Mouse (Mus musculus) heart, postnatal 10 days (tissue): Measurements from ENCODE around the gene Gclm. TPM values are rescaled to one million over a fixed set of nuclear protein-coding genes. Genes with fewer than 3 reads are reported as not detected.
A peak's percentile ranks its signal among the peaks of the same experiment; 100 is the strongest.

Source experiments
- DNase-seq, 2 experiments: peaks; one replicate each; pipeline ENCODE4 v3.0.0; 2021
- intact Hi-C: fragments of 180-260 bp; cut with DNase I; formaldehyde crosslinking; loops from one replicate; pipeline ENCODE4 v1.15.1; 2025
- total RNA-seq, 2 experiments: library from RNA; stranded (reverse); gene quantifications; 2 replicates each; pipeline ENCODE4 v1.2.3; 2021

Gclm gene
- total RNA-seq, 2 experiments from 2014 or later = 52.4 to 56.0 TPM

DNA sequence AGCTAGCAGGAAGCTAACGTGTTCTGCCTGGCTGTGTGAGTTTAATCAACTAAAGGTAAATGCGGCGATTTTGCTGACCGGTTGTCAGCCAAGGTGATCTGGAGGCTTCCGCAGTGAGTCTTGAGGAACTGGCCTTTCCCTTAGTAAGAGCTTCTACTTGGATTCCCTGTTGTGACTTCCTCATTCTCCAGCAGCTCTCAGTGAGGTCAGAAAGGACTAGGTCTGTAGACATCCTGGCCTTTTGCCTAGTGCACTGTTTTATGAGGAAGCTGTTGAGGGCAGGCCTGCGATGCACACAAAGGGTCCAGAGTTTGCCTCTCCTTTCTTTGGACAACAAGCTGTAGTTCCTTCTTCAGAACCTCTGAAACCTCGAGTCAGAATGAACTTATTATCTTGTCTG, 45.3 kb downstream of the Gclm start:
- DNase-seq = peak; percentile 61 to 63
- intact Hi-C loops = loop anchor here (2.0 to 5.0 kb wide), 2 partner anchors 16 to 43 kb away; partner anchors contain the start of genes Dnttip2 and Gclm

DNA sequence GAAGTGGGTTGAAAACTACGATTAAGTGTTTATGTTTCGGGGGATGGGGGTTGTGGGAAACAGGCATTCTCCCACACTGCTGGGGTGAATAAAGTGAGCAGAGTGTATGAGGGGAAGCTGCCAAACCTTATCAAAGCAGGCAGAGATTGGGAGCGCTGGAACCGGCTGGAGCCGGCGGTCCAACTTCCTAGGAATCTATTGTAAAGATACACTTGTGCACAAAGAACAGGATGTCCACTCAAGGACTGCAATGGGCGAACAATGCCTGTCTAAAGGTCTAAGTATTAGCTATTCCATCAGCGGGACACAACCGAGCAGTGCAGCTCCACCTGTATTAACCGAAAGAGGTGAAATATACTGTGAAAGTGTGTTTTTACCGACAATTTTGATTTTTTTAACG, 46.5 kb downstream of the Gclm start:
- intact Hi-C loops = loop anchor here (2.0 to 5.0 kb wide), 2 partner anchors 17 to 45 kb away; partner anchors contain the start of genes Dnttip2 and Gclm
- DNase-seq = peak; percentile 54 to 61

DNA sequence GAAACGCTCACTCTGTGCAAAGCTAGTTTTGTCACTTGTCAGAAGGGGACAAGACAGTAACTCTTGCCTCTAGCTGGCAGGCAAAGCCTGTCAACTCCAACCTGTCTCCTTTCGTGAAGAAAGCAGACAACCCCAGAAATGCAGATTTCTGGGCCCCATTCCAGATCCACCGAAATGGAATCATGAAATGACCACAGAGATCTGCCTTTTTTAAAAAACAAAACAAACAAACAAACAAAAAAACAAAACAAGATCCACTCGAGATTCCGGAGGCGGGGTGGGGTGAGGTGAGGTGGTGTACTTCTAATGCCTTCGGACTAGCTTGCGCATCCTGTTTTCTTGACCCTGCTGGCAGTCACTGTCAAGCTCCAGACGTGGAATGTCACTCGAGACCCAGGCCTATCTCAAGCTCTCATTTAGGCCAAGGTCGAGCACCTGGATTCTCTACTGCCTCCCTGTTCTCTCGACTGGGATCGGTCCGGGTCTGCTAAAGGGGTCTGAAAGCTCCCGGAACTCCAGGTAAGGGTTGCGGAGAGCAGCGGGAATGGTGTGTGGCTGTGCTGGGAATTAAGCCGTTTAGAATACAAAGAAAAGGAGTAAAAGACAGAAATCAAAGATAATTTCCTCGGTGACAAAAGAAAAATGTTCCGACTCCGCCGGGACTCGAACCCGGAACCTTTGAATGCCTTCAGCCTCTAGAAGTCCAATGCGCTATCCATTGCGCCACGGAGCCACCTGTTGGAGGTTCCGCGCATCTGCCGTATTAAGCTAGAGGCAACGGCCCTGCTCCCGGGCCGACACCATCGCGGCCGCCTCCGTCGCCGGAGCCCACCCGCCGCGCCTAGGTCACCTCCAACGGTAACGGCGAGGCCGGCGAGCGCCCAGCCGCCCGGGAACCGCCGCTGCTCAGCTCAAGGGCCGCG, 47.2 kb downstream of the Gclm start:
- peak; percentile 97 for DNase-seq
- intact Hi-C loops = loop anchor here (5.0 kb wide), 1 partner anchor 45 kb away; the partner anchor contains the start of gene Gclm

DNA sequence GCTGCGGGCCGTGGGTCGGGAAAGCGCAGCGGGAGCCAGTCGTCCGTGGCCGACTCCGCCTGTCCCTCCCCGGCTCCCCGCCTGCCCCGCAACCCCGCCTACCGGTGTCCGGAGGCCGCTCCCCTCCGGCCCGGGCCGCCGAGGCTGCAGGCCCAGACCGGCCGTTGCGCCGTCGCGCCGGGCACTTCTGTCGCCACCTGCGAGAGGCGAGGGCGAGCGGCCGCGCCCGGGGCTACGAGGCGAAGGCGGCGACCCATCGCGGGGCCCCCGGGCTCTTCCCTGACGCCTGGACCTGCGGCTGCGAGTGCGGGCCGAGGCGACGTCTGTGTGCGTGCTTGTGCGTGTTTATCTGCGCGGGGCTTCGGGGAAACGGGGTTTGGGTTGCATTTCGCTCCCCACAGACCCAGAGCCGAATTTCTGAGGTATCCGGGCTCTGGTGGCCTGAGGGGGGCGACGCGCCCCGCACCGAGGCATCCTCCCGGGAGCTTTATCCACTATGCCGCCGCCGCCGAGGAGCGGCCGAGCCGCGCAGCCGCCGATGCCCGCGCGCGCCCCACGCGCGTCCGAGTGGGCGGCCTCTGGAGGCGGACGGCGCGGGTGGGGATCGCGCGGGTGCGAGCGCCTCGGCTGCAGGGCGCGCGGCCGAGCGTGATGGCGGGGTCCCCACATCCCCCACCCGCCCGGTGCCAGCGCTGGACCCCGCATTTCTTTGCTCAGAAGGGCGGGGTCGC, 48.0 kb downstream of the Gclm start:
- intact Hi-C loops = loop anchor here (5.0 kb wide), 1 partner anchor 46 kb away; the partner anchor contains the start of gene Gclm
- DNase-seq = no peak

DNA sequence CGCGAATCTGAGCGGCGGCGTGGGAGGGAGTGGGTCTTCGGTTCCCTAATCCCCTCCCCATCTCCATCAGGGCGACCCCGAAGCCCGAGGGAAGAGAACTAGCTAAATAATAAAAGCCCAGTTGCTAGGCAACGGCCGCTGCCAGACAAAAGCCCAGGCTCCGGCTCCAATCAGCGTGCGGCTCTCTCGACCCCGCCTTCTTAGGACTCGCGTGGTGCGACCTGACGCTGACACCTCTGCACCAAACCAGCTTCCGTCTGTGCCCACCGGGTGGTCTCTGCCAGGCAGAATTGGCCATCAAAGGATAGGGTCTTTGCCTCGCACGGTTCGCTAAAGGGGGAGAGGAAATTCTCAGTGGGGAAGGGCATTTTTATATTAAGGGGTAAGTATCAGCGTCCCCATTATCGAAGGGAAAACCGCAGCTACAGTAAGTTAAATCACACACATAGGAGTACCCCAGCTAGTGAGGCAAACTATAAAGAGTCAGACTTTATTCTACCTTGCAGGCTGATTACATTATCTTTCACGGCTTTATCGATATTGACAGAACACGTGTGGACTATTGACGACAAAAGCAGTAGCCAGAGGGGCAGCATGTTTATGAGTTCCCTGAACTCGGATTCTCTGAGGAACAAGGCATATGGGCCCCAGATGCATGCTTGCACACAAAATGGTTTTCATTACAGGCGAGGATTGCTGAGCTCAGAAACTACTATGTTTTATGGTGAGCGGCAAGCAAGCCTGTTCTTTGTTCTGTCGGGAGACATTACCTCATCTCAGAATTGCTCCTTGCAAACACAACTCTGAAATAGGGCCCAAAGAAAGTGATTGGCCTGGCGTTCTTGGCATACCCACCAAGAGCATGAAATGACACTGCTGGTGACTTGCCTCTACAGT, 48.8 kb downstream of the Gclm start, which contains the start of gene Bcar3:
Gene Bcar3, plus strand, starts transcription at position 183 of the 897 bp plus-strand sequence.
- intact Hi-C loops = loop anchor here (5.0 kb wide), 1 partner anchor 47 kb away; the partner anchor contains the start of gene Gclm
- peak; percentile 93 to 95 for DNase-seq

DNA sequence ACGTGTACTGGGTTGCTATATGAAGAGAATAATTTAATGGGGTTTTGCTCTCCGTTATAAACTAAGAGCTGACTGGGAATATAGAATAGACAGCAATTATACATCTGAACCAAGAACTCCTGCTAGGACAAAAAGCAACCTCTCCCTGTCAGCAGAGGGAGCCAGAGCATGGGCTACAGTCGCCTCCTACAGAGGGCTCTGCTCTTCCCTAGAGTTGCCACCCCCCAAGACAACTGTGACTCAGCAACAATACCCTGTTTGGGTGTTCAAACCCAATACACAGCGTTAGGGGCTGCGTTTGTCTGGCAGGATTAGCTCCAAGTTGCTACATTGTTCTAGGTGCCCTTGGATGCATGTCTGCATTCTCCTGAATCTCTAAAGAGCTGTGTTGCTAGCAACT, 50.2 kb downstream of the Gclm start:
- intact Hi-C loops = loop anchor here (5.0 kb wide), 1 partner anchor 342 kb away; no protein-coding TSS in a partner anchor
- peak; percentile 70 to 75 for DNase-seq

DNA sequence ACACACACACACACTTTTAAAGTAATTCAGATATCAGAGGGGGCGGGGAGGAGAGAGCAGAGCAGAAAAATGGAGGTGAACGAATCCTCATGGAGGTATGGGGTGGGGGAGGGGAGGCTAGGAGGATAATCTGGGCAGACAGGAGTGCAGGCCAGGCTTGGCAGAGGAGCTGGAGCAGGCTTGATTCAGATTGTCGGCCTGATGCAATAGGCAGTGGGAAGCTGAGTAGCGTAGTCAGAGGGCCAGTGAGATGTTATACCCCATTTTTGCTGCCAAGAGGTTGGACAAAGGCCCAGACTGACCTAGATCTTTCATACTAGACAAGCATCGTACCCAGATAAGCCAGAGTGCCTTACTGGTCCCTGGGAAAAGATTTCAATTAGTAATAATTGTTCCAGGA, 51.6 kb downstream of the Gclm start:
- DNase-seq = no peak
- intact Hi-C loops = loop anchor here (5.0 kb wide), 1 partner anchor 340 kb away; no protein-coding TSS in a partner anchor

DNA sequence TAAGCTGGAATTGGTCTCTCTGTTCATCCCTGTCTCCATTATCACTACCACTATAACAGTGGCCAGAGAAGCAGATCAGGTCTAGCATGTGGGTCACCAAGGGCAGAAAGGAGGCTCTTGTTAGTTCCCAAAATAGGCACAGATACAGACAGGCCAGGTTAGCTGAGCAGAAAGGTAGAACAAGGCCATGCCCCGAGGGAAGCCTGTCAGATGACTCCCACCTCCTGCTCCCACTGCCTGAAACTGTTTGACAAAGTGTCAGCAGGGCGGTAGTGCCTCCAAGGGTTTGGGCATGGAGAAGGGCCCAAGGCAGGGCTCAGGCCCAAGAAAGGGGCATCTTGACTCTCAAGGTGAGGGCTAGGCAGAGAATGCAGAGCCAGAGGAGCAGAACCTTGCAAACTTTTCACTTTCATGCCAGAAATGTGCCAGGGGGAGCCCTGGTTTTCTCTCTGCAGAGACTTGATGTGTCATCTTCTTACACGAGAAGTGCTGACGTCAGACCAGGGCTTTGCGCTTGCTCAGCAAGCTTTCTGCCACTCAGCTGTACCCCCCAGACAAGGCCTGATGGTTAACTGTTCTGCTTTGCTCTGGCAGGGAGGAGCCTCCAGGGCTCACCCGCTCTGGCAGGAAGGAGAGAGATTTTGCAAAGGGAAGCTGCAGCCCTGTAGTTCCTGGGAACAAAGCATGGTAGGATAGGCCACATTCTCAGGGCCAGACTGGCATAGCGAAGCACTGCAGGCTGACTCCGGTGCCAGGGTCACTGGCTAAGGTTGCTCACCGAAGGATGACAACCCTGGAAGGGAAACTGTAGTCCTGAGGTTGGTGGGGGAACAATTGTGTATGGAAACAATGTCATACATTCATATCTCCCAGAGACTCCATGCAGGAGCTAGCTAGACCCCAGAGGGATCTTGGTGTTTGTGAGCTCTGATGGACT, 55.9 kb downstream of the Gclm start:
- intact Hi-C loops = no loop called here
- peak; percentile 49 to 51 for DNase-seq

DNA sequence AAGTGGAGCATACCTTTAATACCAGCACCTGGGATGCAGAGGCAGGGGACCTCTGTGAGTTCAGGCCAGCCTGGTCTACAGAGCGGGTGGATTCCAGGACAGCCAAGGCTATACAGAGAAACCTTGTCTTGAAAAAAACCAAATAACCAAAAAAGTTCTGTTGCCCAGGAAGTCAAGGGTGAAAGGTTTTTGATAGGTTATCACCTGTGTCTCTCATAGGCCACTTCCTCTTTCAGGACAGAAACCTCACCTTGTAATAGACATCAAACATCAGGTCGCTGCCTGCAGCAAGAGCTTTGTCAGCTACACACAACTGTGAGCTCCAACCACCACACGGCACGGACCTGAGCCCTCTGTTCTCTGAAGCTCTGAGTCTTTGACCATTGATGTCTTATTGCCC, 59.2 kb downstream of the Gclm start:
- intact Hi-C loops = no loop called here
- DNase-seq = no peak

DNA sequence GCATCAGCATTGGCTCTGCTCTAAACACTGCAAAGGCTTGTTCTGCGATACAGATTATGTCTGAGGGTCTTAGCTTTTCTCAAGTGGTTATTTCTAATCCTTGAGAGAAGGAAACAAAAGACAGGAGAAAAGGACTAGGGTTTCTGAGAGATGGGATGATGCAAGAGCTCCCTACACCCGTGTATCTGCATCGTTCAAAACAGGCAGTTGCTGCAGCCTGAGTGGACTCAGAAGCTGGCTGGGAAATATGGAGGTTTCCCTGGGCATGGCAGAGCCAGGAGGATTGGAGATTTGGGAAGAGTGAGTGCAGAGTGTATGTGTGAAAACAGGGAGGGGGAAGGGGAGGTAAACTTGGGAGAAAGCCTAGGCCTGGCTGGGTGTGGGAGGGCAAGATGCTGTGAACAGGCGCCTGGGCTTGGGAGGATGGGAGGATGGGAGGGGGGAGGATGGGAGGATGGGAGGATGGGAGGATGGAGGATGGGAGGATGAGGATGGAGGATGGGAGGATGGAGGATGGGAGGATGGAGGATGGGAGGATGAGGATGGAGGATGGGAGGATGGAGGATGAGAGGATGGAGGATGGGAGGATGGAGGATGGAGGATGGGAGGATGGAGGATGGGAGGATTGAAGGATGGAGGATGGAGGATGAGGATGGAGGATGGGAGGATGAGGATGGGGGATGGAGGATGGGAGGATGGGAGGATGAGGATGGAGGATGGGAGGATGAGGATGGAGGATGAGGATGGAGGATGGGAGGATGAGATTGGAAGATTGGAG, 62.7 kb downstream of the Gclm start:
- DNase-seq = no peak
- intact Hi-C loops = no loop called here

DNA sequence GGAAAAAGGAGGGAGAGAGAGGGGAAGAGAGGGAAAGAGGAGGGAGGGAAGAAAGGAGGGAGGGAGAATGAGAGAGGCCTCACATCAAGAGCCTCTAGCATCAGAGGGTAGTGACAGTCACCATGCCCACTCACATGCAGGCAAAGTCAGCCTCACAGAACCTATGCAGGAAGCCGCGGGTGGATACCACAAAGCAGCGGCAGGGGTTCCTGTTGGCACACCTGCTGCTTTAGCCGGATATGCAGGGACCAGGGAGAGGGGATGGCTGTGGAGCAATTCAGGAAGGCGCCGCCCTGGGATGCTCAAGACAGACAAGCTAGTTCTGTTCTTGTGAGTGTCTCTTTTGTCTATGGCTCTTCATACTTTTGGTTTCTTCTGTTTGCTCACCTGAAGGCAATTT, 63.6 kb downstream of the Gclm start:
- DNase-seq = no peak
- intact Hi-C loops = no loop called here

DNA sequence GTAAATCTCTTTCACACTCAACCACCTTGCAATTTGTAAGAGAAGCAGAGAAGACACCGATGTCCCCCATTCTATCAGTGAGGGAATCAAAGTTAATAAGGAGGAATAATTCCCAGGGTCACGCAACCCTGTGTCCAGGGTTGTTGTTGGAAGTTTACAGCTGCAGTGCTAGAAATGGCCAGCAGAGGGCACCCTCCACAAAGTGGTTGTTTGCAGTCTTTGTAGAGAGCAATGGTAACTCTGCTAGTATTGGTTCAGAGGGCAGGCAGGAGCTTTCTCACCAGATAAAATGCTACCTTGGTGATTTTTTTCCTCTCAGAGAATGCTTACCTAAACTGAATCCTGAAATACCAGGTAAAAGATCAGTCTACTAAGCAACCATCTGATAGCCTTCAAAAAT, 66.7 kb downstream of the Gclm start:
- DNase-seq = peak; percentile 86 to 93
- intact Hi-C loops = loop anchor here (1.0 to 5.0 kb wide), 4 partner anchors 110 to 327 kb away; no protein-coding TSS in a partner anchor

DNA sequence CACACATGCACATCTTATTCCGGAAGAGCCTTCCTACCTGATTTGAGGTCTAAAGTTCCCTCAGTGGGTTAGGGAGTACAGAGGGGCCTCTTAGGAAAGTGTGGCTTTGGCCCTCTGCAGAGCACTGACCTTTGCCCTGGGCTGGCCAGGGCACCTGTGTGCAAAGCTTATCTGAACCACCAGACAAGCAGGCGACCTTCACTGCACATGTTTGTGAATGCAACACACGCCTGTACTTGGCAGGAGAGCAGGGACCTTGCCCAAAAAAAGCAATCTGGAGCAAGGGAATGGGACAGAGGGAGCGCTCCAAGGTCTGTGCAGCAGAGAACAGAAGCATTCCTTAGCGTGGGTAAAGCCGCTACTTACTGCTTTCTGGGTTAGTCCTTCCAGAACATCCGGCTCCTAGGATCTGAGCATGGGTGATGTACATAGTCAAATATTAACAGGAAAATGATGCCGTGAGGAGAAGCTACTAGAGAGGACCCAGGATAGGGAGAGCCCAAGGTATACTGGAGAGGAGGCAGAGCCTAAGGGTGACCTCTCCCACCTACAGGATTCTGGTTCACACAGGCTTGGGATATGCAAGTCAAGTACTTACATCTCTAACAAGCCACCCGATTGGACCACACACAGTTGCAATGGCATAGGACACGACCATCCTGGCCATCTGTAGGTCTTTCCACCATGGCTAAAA, 67.7 kb downstream of the Gclm start:
- intact Hi-C loops = loop anchor here (1.0 to 5.0 kb wide), 4 partner anchors 109 to 326 kb away; no protein-coding TSS in a partner anchor
- no peak for DNase-seq

DNA sequence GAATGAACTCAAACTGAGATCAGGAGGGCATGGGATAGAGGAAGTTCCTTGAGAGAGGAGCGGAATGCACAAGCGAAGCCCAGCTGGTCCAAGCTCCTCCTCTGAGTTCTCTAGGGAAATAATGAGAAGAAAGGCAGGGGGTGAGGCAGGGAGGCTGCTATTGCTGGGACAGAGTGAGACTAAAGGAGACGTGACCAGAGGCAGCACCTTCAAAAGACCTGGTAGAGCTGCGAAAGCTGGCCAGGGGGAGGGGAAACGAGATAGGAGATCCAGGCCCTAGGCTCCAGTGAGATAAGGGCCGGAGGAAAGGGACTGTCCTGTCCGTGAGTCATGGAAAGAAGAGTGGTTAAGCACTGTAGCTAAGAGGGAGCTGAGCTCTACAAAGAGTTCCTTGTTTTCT, 68.6 kb downstream of the Gclm start:
- intact Hi-C loops = loop anchor here (2.0 to 5.0 kb wide), 3 partner anchors 108 to 325 kb away; no protein-coding TSS in a partner anchor
- DNase-seq = peak in 1 of 2 experiments; percentile 39

DNA sequence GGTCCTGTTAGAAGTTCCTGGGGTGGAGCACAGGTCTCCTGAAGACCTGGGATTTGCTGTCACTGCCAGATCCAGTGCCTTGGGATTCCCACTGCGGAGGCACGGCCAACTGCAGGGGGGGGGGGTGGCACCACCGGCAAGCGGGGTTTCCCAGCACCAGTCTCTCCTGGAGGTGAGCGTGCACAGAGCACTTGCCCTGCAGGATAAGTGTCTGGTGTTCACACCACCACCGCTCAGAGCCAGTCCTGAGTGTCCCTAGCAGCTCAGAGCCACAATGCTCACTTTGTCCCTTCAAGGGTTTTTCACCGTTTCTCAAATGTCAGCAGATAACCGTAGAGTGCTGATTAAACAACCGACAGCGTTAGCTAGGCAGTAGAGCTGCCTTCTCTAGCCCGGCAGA, 71.3 kb downstream of the Gclm start:
- no peak for DNase-seq
- intact Hi-C loops = no loop called here

DNA sequence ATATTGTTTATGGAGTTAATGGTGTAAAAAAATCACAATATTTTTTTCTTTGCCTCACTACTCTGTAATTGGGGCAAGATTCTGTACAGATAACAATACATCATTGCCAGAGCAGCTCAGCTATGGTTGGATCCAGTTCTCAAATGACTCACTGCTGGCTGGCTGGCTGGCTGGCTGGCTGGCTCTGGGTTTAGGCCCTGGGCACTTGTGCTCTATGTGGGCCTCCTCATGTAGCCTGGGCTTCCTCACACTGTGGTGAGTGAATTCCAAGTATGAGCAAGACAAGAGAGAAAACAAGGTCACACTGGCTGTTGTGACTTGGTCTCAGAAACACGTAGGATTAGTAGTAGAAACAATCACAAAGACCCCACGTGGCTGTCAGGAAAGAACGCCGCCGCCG, 72.0 kb downstream of the Gclm start:
- intact Hi-C loops = no loop called here
- no peak for DNase-seq
